Mouse (Mus musculus): Measurements from ENCODE around the gene Hmgcs1.
"Not testable (repeated sequence)": the region's sequence is repeated elsewhere in the genome, so short reads cannot be mapped to it uniquely, and the experiment has no call there.

- TF ChIP-seq POLR2A (IDR thresholded peaks at IDR 0.05; ENCODE audit: borderline replicate concordance, extremely low read depth, insufficient read depth, insufficient read length, poor library complexity, severe bottlenecking); CTCF (IDR thresholded peaks at IDR 0.05; ENCODE audit: borderline replicate concordance, extremely low read depth, insufficient read depth, insufficient read length): not testable (repeated sequence)
Measured at GRCm38 (mm10) chr13:119661420-119661819, 28.8 kb upstream of the Hmgcs1 start.
